Comparison of ENCODE assay signal across 22 mouse cellular contexts in the genomic region with DNA sequence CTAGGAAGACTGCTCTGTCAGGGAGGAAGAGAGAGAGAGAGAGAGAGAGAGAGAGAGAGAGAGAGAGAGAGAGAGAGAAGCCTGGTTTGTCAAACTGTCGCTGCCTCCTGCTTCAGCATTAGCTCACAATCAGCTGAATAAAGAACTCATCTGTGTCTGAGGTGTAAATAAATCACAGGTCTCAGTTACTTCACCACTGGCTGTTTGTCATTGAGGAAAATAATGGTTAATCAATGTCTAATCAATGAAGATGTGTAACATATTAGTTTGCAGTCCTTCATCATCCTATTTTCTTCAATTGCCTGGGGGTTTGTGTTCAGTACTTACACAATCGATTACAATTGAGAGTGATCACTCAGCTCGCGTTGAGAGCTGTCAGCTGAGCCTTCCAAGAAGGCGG.
A peak's percentile ranks its signal among the peaks of the same experiment; 100 is the strongest.
DNase-seq lines count a peak whose midpoint lies in the region; ATAC-seq and TF ChIP-seq lines count a peak whose summit lies in the region.
"Had no signal": no experiment of that assay in that cellular context is flagged by ENCODE, and none has a peak within 500 bp of the region (broad histone marks: within the 10 kb centered on the region; RNA-seq: fewer than 3 reads in every experiment).

No protein-coding gene starts in this region.

- intact Hi-C loops in left cerebral cortex, postnatal 36 days (cut with DNase I): loop anchor here (2.0 kb wide), 1 partner anchor 1340 kb away; no protein-coding TSS in a partner anchor
- intact Hi-C loops in heart, adult 2 months (cut with DNase I): no loop called here

- no peak overlapping the region; the same call in 1 of the 2 replicates for H3K9ac ChIP-seq in midbrain, embryonic 14.5 days (replicated peaks; ENCODE audit: low read length)
- H3K9ac ChIP-seq in midbrain, postnatal 0 days (replicated peaks; ENCODE audit: low read length, poor library complexity, severe bottlenecking): no peak overlapping the region
- no peak overlapping the region for H3K9ac ChIP-seq in heart, adult 2 months (ENCODE audit: low read depth, low read length)
- H3K9ac ChIP-seq: heart, embryonic 12.5 days; liver, embryonic 13.5 days had no signal

- no peak overlapping the region for H3K27ac ChIP-seq in midbrain, embryonic 14.5 days (replicated peaks; ENCODE audit: low read depth, low read length)
- H3K27ac ChIP-seq in midbrain, embryonic 10.5 days (replicated peaks): no peak overlapping the region
- no peak overlapping the region for H3K27ac ChIP-seq in midbrain, postnatal 0 days (ENCODE audit: low read depth, low read length)
- no peak overlapping the region for H3K27ac ChIP-seq in heart, adult 2 months
- H3K27ac ChIP-seq: forebrain, embryonic 10.5 days; liver, embryonic 13.5 days had no signal

- H3K4me2 ChIP-seq in midbrain, embryonic 14.5 days (ENCODE audit: low read length): peak overlapping the region; percentile 26
- peak overlapping the region; percentile 21; the same call in 1 of the 2 replicates for H3K4me2 ChIP-seq in midbrain, postnatal 0 days (ENCODE audit: low read depth, low read length, poor library complexity, severe bottlenecking)
- H3K4me2 ChIP-seq: heart, embryonic 12.5 days; liver, embryonic 13.5 days had no signal

- no peak for TF ChIP-seq POLR2A in heart, adult 2 months (IDR thresholded peaks at IDR 0.05; ENCODE audit: insufficient read depth, low read depth, low read length)

- no peak for ATAC-seq in midbrain, embryonic 14.5 days (ENCODE audit: low FRiP score, low TSS enrichment)
- no peak for ATAC-seq in midbrain, postnatal 0 days (ENCODE audit: low FRiP score)

- H3K79me2 ChIP-seq in heart, adult 2 months (replicated peaks; ENCODE audit: control insufficient read depth, insufficient read depth, low read length): no peaks in the 10 kb centered on the region

- H3K27me3 ChIP-seq in midbrain, embryonic 14.5 days (ENCODE audit: control insufficient read depth, insufficient read depth, low read length): no peaks in the 10 kb centered on the region
- H3K27me3 ChIP-seq in midbrain, embryonic 10.5 days (ENCODE audit: low read depth, poor library complexity, severe bottlenecking): no peaks in the 10 kb centered on the region
- no peaks in the 10 kb centered on the region for H3K27me3 ChIP-seq in midbrain, postnatal 0 days (ENCODE audit: insufficient read depth, low read length)
- H3K27me3 ChIP-seq in heart, adult 2 months (ENCODE audit: control insufficient read depth, insufficient read depth, low read length): no peaks in the 10 kb centered on the region
- H3K27me3 ChIP-seq: heart, embryonic 12.5 days; liver, embryonic 13.5 days had no signal

- no peak for TF ChIP-seq CTCF in midbrain, postnatal 0 days (IDR thresholded peaks at IDR 0.05)
- TF ChIP-seq CTCF in heart, adult 2 months (IDR thresholded peaks at IDR 0.05): no peak

- TF ChIP-seq EP300 in heart, adult 2 months (IDR thresholded peaks at IDR 0.05; ENCODE audit: insufficient read depth, low read depth, low read length): no peak

- no peak overlapping the region for H3K4me3 ChIP-seq in midbrain, embryonic 14.5 days (replicated peaks; ENCODE audit: low read depth, low read length)
- H3K4me3 ChIP-seq in midbrain, embryonic 10.5 days: no peak overlapping the region
- H3K4me3 ChIP-seq in midbrain, postnatal 0 days (ENCODE audit: low read depth, low read length): no peak overlapping the region
- no peak overlapping the region for H3K4me3 ChIP-seq in heart, adult 2 months
- H3K4me3 ChIP-seq: forebrain, embryonic 10.5 days; heart, embryonic 12.5 days; liver, embryonic 13.5 days had no signal

- peaks cover 10% of the 10 kb centered on the region; the same call in 1 of the 2 replicates for H3K4me1 ChIP-seq in midbrain, embryonic 14.5 days (ENCODE audit: control insufficient read depth, insufficient read depth, low read length)
- peaks cover 6% of the 10 kb centered on the region; the same call in 1 of the 2 replicates for H3K4me1 ChIP-seq in midbrain, embryonic 10.5 days
- no peaks in the 10 kb centered on the region for H3K4me1 ChIP-seq in midbrain, postnatal 0 days (ENCODE audit: insufficient read depth, low read length)
- no peaks in the 10 kb centered on the region for H3K4me1 ChIP-seq in heart, adult 2 months (ENCODE audit: control insufficient read depth, insufficient read depth, low read length)
- H3K4me1 ChIP-seq: liver, embryonic 13.5 days had no signal

- WGBS in midbrain, embryonic 14.5 days: 26% methylated on average over 5 of the region's 5 CpGs
- 69% methylated on average over 5 of the region's 5 CpGs for WGBS in midbrain, embryonic 10.5 days
- 42% methylated on average over 5 of the region's 5 CpGs for WGBS in midbrain, postnatal 0 days
- WGBS in heart, adult 2 months: 58% methylated on average over 5 of the region's 5 CpGs

- DNase-seq in embryo, embryonic 11 days: peak; percentile 12
- DNase-seq in embryo, embryonic 9.5 days (ENCODE audit: extremely low spot score): no peak
- DNase-seq in midbrain, embryonic 14.5 days: no peak
- no peak for DNase-seq in midbrain, embryonic 10.5 days (ENCODE audit: low spot score)
- no peak for DNase-seq in midbrain, postnatal 0 days (ENCODE audit: low spot score)
- no peak for DNase-seq in left cerebral cortex, postnatal 36 days (ENCODE audit: low spot score in 2 of 2)
- DNase-seq in heart, adult 2 months: no peak
- no peak for DNase-seq in adrenal gland, adult 8-10 months
- DNase-seq: adrenal gland, postnatal 14 days; cerebellum, adult 8-10 months; cerebellum, postnatal 36 days; gastrocnemius, postnatal 10 days; heart, postnatal 10 days; kidney, adult 11 months; layer of hippocampus, adult 9-11 months; liver, embryonic 13.5 days; lung, adult 2 months; lung, postnatal 14 days; right cerebral cortex, postnatal 25 days; spleen, adult 18-20 months had no signal

- H3K36me3 ChIP-seq in midbrain, embryonic 14.5 days (ENCODE audit: control insufficient read depth, insufficient read depth, low read length): no peaks in the 10 kb centered on the region
- no peaks in the 10 kb centered on the region for H3K36me3 ChIP-seq in midbrain, embryonic 10.5 days
- no peaks in the 10 kb centered on the region for H3K36me3 ChIP-seq in midbrain, postnatal 0 days (ENCODE audit: insufficient read depth, low read length)
- no peaks in the 10 kb centered on the region for H3K36me3 ChIP-seq in heart, adult 2 months (ENCODE audit: control insufficient read depth, insufficient read depth, low read length)
- H3K36me3 ChIP-seq: forebrain, embryonic 10.5 days; heart, embryonic 12.5 days; liver, embryonic 13.5 days had no signal

- no peaks in the 10 kb centered on the region for H3K9me3 ChIP-seq in midbrain, embryonic 14.5 days (ENCODE audit: control insufficient read depth, low read length)
- H3K9me3 ChIP-seq in midbrain, embryonic 10.5 days (replicated peaks): no peaks in the 10 kb centered on the region
- no peaks in the 10 kb centered on the region for H3K9me3 ChIP-seq in midbrain, postnatal 0 days (ENCODE audit: low read length)
- H3K9me3 ChIP-seq: forebrain, embryonic 10.5 days; heart, embryonic 12.5 days; liver, embryonic 13.5 days had no signal
